Mouse (Mus musculus): ENCODE measurements around the gene 1700013G24Rik. TPM values are rescaled to one million over a fixed set of nuclear protein-coding genes. Genes with fewer than 3 reads are reported as not detected.
"Not testable (repeated sequence)": the region's sequence is repeated elsewhere in the genome, so short reads cannot be mapped to it uniquely, and the experiment has no call there.

Gene 1700013G24Rik
- not detected in 2 replicates for polyA plus RNA-seq (2015; fragmentation: Nextera tagmentation; extraction: Ambion mirVana)

DNA sequence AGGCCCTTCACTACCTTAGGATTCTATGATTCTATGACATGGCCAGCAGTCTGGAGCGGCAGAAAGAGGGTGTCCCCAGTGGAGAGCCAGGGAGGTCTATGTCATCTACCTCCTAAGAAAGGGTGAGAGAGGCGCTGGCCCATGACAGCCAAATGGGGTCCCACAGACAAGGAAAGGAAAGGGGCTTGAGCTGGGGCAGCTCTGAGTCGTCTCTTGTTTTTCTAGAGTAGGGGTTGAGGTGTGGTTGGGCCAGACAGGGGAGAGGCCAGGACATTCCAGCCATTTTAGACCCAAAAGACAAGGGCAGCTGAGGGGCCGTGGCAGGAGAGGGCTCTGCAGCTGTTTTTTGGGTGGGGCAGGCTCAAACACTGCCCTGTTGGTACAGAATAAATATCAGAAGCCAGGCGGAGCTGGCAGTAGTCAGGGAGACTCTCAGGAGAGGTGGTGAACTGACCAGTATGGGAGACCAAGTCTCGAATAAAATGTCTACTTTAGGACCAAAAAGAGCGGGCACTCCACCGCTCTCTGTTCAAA, at the start of gene 1700013G24Rik:
TSS of gene 1700013G24Rik (plus strand) at position 51 of the 534 bp plus-strand sequence.
- ATAC-seq, result no peak
- no peak within 1 kb of the TSS for H3K9ac ChIP-seq (replicated peaks)
- H3K27ac ChIP-seq, result no peak within 1 kb of the TSS
- H3K36me3 ChIP-seq, result no peaks in the 10 kb centered on the region
- H3K4me1 ChIP-seq (replicated peaks), result peaks cover 5% of the 10 kb centered on the region
- H3K9me3 ChIP-seq, result no peaks in the 10 kb centered on the region
- no peak within 1 kb of the TSS for H3K4me2 ChIP-seq (replicated peaks)
- no peaks in the 10 kb centered on the region for H3K27me3 ChIP-seq
- 85% methylated on average over 8 of the region's 8 CpGs for WGBS
- no peak within 1 kb of the TSS for H3K4me3 ChIP-seq (replicated peaks)

DNA sequence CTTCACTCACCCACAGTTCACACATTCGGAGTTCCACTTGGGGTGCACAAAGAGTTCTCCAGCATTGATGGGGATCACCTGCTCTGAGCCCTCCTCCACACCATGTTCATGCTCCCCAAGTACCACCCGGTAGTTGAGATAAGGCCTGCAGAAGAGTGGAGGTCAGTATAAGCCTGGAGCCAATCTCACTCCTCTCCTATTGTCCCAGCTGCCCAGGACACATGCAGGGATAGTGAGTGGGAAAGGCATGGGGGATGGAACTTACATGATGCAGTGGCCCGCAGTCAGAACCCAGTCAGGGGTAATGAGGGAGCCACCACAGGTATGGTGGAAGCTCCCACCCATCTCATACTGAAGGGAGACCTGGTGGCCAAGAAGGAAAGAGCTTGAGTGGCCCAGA, 47.5 kb upstream of the 1700013G24Rik start:
- no peak overlapping the region for H3K27ac ChIP-seq
- H3K36me3 ChIP-seq, result no peaks in the 10 kb centered on the region
- WGBS, result 92% methylated on average over 3 of the region's 3 CpGs
- H3K4me2 ChIP-seq (replicated peaks), result no peak overlapping the region
- H3K4me3 ChIP-seq (replicated peaks), result no peak overlapping the region
- H3K9ac ChIP-seq (replicated peaks), result no peak overlapping the region
- H3K27me3 ChIP-seq, result no peaks in the 10 kb centered on the region
- no peaks in the 10 kb centered on the region for H3K9me3 ChIP-seq
- no peak for ATAC-seq
- H3K4me1 ChIP-seq (replicated peaks), result no peaks in the 10 kb centered on the region

DNA sequence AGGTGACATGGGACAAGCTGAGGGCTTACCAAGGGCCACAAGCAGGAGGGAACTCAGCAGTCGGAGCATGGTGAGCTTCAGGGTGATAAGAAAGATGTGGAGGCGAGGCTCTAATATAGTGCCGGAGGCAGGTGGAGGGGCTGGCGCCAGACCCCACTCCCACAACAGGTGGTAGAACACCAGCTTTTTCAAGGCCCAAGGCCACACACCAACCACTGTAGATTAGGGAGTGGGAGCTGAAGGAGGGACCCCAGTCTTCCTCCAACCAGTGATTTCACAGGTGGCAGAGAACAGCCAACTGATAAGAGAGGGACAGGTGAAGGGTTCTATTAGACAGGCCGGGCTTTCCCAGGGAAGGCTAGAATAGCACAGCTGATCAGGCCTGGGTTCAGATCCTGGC, 43.4 kb upstream of the 1700013G24Rik start, which contains the start of gene Cela3a:
TSS of gene Cela3a (minus strand) at position 101 of the 400 bp plus-strand sequence.
- 89% methylated on average over 5 of the region's 5 CpGs for WGBS
- Histone ChIP-seq H3K27me3 (no peaks in the 10 kb centered on the region), H3K9me3 (no peaks in the 10 kb centered on the region), H3K9ac (replicated peaks) (no peak within 1 kb of the TSS), H3K4me1 (replicated peaks) (no peaks in the 10 kb centered on the region), H3K4me3 (replicated peaks) (no peak within 1 kb of the TSS), H3K4me2 (replicated peaks) (no peak within 1 kb of the TSS), H3K27ac (no peak within 1 kb of the TSS), H3K36me3 (no peaks in the 10 kb centered on the region)
- no peak for ATAC-seq

DNA sequence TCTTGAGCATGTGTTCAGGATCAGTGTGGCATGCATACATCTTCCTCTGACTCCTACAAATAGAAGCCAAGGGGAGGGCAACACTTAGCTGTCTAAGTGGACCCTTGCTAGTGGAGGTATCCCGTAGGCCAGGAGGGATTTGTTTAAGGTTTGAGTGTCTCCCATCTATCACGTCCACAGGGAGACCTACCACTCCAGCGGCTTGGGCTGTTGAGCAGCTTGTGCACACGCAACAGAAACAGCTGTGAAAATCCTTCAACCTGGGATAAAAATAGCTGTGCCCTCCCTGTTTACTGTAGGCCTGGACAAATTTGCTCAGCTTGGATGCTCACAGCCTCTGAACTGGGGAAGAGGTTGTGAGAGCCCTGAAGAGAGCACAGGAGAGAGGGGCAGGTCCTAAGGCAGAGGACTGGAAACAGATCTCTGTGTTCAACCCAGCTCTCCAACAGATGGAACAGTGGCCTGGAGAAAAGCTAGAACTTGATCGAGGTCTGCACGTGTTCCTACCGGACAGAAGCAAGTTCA, 40.8 kb upstream of the 1700013G24Rik start:
- not testable (repeated sequence) for H3K9me3 ChIP-seq; H3K9ac ChIP-seq (replicated peaks); H3K27me3 ChIP-seq; ATAC-seq; H3K4me1 ChIP-seq (replicated peaks); H3K36me3 ChIP-seq; H3K4me2 ChIP-seq (replicated peaks); H3K27ac ChIP-seq; H3K4me3 ChIP-seq (replicated peaks)
- 86% methylated on average over 7 of the region's 7 CpGs for WGBS

DNA sequence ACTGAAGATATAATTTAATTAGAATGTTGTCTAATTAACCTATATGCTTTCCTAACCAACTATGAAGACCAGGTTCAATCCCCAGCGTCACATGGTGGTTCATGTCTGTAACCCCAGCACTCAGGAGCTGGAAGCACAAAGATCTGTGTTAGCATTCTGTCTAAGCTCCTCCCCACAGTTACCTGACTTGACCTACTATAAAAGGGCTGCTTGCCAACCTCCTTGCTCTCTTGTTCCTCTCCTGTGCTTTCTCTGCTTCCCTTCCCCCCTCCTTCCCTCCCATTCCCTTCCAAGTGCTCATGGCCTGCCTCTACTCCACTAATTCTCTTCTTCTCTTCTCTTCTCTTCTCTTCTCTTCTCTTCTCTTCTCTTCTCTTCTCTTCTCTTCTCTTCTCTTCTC, 38.1 kb upstream of the 1700013G24Rik start:
- WGBS, result 64% methylated on average over 1 of the region's 1 CpGs
- H3K27ac ChIP-seq, result no peak overlapping the region
- no peak overlapping the region for H3K4me2 ChIP-seq (replicated peaks)
- H3K27me3 ChIP-seq, result no peaks in the 10 kb centered on the region
- no peaks in the 10 kb centered on the region for H3K4me1 ChIP-seq (replicated peaks)
- no peaks in the 10 kb centered on the region for H3K36me3 ChIP-seq
- no peak overlapping the region for H3K9ac ChIP-seq (replicated peaks)
- H3K4me3 ChIP-seq (replicated peaks), result no peak overlapping the region
- no peak for ATAC-seq
- H3K9me3 ChIP-seq, result no peaks in the 10 kb centered on the region

DNA sequence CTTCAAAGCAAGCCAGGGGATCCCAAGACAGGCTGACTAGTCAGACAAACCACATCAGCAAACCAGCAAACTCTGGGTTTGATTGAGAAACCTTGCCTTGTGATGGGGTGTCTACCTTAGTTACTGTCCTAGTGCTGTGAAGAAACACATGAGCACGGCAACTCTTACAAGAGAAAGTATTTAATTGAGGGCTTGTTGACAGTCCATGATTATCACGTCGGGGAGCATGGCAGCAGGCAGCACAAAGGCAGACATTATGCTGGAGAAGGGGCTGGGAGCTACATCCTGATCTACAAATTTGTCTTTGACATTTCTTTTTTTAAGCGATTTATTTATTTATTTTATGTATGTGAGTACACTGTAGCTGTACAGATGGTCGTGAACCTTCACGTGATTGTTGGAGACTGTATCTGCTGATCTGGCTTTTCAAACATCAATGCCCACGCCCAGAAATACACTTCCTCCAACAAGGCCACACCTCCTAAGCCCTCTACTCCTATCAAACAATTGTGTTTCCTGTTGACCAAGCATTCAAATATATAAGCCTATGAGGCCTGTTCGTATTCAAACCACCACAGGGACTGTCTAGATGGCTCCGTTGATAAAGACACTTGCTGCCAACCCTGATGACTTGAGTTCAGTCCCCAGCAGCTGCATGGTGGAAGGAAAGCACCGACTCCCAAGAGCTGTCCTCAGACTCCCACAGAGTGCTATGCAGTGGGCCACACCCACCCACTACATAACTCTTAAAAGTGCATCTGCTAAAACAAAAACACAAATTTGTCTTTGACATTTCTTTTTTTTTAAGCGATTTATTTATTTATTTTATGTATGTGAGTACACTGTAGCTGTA, 35.1 kb upstream of the 1700013G24Rik start:
- H3K27ac ChIP-seq, result no peak overlapping the region
- H3K4me2 ChIP-seq (replicated peaks), result no peak overlapping the region
- H3K36me3 ChIP-seq, result no peaks in the 10 kb centered on the region
- ATAC-seq, result no peak
- H3K9me3 ChIP-seq, result no peaks in the 10 kb centered on the region
- WGBS, result 80% methylated on average over 11 of the region's 11 CpGs
- no peak overlapping the region for H3K9ac ChIP-seq (replicated peaks)
- no peaks in the 10 kb centered on the region for H3K4me1 ChIP-seq (replicated peaks)
- H3K4me3 ChIP-seq (replicated peaks), result no peak overlapping the region
- H3K27me3 ChIP-seq, result no peaks in the 10 kb centered on the region

DNA sequence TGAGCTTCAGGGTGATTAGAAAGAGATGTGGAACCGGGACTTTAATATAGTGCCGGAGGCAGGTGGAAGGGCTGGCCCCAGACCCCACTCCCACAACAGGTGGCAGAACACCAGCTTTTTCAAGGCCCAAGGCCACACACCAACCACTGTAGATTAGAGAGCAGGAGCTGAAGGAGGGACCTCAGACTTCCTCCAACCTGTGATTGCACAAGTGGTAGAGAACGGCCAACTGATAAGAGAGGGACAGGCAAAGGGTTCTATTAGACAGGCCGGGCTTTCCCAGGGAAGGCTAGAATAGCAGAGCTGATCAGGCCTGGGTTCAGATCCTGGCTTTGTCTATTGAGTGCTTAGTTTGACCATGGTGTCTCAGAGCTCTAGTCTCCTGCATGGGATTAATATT, 22.6 kb upstream of the 1700013G24Rik start, which contains the start of gene Cela3b:
TSS of gene Cela3b (minus strand) at position 39 of the 400 bp plus-strand sequence.
- no peak within 1 kb of the TSS for H3K4me3 ChIP-seq (replicated peaks)
- 96% methylated on average over 4 of the region's 4 CpGs for WGBS
- H3K27me3 ChIP-seq, result no peaks in the 10 kb centered on the region
- no peak within 1 kb of the TSS for H3K27ac ChIP-seq
- no peak for ATAC-seq
- H3K9ac ChIP-seq (replicated peaks), result no peak within 1 kb of the TSS
- H3K36me3 ChIP-seq, result no peaks in the 10 kb centered on the region
- H3K4me1 ChIP-seq (replicated peaks), result no peaks in the 10 kb centered on the region
- no peaks in the 10 kb centered on the region for H3K9me3 ChIP-seq
- H3K4me2 ChIP-seq (replicated peaks), result no peak within 1 kb of the TSS

DNA sequence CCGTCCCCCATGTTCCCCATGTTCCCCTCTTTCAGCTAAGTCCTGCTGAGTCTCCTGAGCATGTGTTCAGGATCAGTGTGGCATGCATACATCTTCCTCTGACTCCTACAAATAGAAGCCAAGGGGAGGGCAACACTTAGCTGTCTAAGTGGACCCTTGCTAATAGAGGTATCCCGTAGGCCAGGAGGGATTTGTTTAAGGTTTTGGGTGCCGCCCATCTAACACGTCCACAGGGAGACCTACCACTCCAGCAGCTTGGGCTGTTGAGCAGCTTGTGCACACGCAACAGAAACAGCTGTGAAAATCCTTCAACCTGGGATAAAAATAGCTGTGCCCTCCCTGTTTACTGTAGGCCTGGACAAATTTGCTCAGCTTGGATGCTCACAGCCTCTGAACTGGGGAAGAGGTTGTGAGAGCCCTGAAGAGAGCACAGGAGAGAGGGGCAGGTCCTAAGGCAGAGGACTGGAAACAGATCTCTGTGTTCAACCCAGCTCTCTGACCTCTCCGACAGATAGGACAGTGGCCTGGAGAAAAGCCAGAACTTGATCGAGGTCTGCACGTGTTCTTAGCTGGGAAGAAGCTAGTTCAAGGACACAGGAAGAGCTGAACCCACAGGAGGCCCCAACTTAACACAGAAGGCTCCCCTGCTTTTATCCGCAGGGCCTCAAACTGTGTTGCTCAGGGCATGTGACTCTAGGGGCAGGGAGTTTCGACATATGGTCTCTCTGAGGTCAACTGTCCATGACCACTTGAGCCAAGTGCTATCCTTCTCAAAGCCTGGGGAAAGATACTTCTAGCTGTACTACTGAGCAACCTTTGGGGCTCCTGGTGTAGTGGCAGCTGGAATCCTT, 20.2 kb upstream of the 1700013G24Rik start:
- ATAC-seq; H3K27me3 ChIP-seq; H3K27ac ChIP-seq; H3K36me3 ChIP-seq; H3K4me1 ChIP-seq (replicated peaks); H3K9me3 ChIP-seq; H3K4me3 ChIP-seq (replicated peaks); H3K9ac ChIP-seq (replicated peaks); H3K4me2 ChIP-seq (replicated peaks): not testable (repeated sequence)
- 76% methylated on average over 10 of the region's 10 CpGs for WGBS

DNA sequence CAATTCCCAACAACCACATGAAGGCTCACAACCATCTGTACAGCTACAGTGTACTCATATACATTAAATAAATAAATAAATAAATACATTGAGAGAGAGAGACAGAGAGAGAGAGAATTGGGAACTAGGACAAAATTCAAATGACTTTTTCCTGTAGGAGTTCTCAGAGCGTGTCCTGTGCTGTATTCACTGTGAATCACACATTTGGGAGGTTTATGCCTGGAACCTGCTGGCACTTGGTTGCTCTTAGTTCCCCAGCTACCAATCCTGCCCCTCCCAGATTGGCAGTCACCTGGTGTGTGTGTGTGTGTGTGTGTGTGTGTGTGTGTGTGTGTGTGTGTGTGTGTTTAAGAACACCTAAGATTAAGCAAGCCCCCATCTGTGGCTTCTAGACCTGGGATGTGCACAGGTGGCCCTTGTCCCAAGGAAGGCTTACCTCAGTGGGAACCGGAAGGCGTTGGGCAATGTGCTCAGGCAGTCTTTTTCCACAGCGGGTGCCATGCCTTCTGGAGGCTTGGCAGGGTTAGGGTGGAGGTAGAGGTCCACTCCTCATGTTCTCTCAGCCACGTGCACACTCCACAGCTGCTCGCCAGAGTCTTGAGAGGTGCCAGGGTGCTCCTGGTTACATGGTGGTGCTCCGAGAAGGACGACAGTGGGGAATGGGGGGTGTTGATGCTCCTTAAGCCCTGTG, 16.0 kb upstream of the 1700013G24Rik start:
- Histone ChIP-seq H3K27me3 (no peaks in the 10 kb centered on the region), H3K36me3 (no peaks in the 10 kb centered on the region), H3K4me3 (replicated peaks) (no peak overlapping the region), H3K4me2 (replicated peaks) (no peak overlapping the region), H3K9ac (replicated peaks) (no peak overlapping the region), H3K9me3 (no peaks in the 10 kb centered on the region), H3K27ac (no peak overlapping the region), H3K4me1 (replicated peaks) (no peaks in the 10 kb centered on the region)
- ATAC-seq, result no peak
- WGBS, result 92% methylated on average over 8 of the region's 8 CpGs

DNA sequence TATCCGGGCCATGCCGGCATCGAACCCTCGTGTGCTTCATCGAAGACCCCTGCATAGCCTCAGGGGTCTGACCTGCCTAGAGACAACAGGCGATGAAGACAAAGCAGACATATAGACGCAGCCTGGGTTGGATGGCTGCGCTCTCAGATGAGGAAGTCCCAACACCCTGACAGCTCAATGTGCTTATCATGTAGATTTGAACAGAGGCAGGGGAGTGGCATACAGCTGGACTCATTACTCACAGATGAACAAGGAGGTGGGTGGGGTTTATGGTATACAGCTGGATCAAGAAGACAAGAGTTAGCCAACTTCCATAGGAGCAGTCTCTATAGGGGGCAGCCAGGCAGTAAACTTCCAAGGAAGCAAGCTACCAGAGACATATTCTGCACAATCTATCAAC, 14.2 kb upstream of the 1700013G24Rik start:
- no peaks in the 10 kb centered on the region for H3K36me3 ChIP-seq
- H3K4me2 ChIP-seq (replicated peaks), result no peak overlapping the region
- 89% methylated on average over 8 of the region's 8 CpGs for WGBS
- ATAC-seq, result no peak
- no peak overlapping the region for H3K9ac ChIP-seq (replicated peaks)
- H3K27me3 ChIP-seq, result no peaks in the 10 kb centered on the region
- no peak overlapping the region for H3K27ac ChIP-seq
- no peaks in the 10 kb centered on the region for H3K9me3 ChIP-seq
- no peaks in the 10 kb centered on the region for H3K4me1 ChIP-seq (replicated peaks)
- no peak overlapping the region for H3K4me3 ChIP-seq (replicated peaks)

DNA sequence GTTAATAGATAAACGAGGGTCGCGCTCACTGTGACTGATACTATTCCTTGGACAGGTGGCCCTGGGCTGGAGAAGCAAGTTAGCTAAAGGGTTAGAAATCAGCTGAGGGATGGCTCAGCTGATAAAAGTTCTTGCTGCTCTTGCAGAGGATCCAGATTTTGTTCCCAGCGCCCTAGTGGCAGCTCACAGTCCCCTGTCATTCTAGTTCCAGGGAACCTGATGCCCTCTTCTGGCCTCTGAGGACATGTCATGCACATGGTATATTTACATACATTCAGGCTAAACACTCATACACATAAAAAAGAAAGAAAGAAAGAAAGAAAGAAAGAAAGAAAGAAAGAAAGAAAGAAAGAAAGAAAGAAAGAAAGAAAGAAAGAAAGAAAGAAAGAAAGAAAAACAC, 11.8 kb upstream of the 1700013G24Rik start:
- WGBS, result 84% methylated on average over 4 of the region's 4 CpGs
- ATAC-seq, result no peak

More for the DNA sequence above, 11.8 kb upstream of the 1700013G24Rik start:
- Histone ChIP-seq H3K9ac (replicated peaks) (no peak overlapping the region), H3K27ac (no peak overlapping the region), H3K4me1 (replicated peaks) (no peaks in the 10 kb centered on the region), H3K4me2 (replicated peaks) (no peak overlapping the region), H3K36me3 (no peaks in the 10 kb centered on the region), H3K27me3 (no peaks in the 10 kb centered on the region), H3K4me3 (replicated peaks) (no peak overlapping the region), H3K9me3 (no peaks in the 10 kb centered on the region)

Measured in midbrain, embryonic 13.5 days (tissue).